Mouse (Mus musculus): ENCODE results near the gene Mcidas.

The Mcidas gene

GRCm38 (mm10) chr13:112993531-112994152, at the start of gene Mcidas:
TSS of gene Mcidas (plus strand) at chr13:112993845.
- peak; percentile 47 for DNase-seq (ENCODE audit: low spot score)

GRCm38 (mm10) chr13:112945312-112945711, 48.3 kb upstream of the Mcidas start:
- DNase-seq (ENCODE audit: low spot score): peak; percentile 11

- DNase-seq (ENCODE audit: low spot score): peak; percentile 2
These were observed 47.7 kb upstream of the Mcidas start for GRCm38 (mm10) chr13:112945900-112946299.

- DNase-seq (ENCODE audit: low spot score): no peak
These were observed 39.6 kb upstream of the Mcidas start for GRCm38 (mm10) chr13:112954067-112954466.

- no peak for DNase-seq (ENCODE audit: low spot score)
These were observed 30.6 kb upstream of the Mcidas start for GRCm38 (mm10) chr13:112963081-112963480.

GRCm38 (mm10) chr13:112964421-112964820, 29.2 kb upstream of the Mcidas start:
- DNase-seq (ENCODE audit: low spot score): no peak

- no peak for DNase-seq (ENCODE audit: low spot score)
These were observed 26.4 kb upstream of the Mcidas start for GRCm38 (mm10) chr13:112967267-112967666.

DNA sequence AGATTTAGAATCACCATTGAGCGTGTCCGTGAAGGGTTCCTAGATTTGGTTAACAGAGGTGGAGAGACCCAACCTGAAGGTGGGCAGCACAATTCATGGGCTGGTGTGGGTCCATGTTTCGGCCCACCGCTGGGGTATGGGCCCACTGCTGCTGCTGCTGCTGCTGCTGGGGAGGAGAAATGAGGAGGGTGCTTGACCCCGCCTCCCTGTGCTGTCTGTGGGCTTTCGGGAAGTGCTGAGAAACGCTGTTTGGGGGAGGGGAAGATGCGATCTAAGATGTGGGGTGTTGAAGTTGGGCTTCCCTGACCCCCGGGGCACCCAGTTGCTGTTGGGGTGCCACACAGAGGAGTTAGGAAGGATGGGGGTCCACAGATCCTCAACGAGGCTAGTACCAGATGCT, 16.9 kb upstream of the Mcidas start:
- DNase-seq (ENCODE audit: low spot score): no peak

GRCm38 (mm10) chr13:112985605-112986450, 7.8 kb upstream of the Mcidas start:
- peak; percentile 43 for DNase-seq (ENCODE audit: low spot score)

DNA sequence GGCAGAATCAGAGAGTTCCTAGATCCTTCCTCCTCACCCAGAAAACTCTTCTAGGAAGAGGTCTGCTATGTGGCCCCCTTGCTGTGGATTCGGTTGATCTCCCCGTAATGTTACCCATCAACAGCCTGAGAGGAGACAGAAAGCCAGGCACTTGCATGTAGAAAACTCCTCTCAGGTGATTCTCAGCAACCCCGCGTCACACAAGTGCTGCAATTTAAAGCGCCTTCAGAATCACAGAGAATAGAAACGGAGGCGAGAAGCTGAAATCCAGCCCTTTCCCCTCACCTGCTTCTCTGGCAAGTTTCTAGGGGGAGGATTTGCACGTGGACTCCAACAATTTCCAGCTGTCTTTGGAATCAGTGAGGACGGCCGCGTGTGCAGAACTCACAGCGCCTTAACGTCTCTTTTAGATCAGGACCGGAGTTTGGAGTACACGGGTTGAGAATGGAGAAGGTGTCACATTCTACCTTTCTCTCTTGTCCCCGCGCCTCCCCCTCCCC, 7.1 kb upstream of the Mcidas start:
- DNase-seq (ENCODE audit: low spot score): no peak

GRCm38 (mm10) chr13:112987532-112987943, 6.1 kb upstream of the Mcidas start, which contains the start of gene Ccno:
TSS of gene Ccno (plus strand) at chr13:112987802.
- DNase-seq (ENCODE audit: low spot score): peak; percentile 93

GRCm38 (mm10) chr13:112987991-112988390, 5.7 kb upstream of the Mcidas start:
- no peak for DNase-seq (ENCODE audit: low spot score)

- peak; percentile 43 for DNase-seq (ENCODE audit: low spot score)
These were observed 4.8 kb upstream of the Mcidas start for GRCm38 (mm10) chr13:112988866-112989265.

DNA sequence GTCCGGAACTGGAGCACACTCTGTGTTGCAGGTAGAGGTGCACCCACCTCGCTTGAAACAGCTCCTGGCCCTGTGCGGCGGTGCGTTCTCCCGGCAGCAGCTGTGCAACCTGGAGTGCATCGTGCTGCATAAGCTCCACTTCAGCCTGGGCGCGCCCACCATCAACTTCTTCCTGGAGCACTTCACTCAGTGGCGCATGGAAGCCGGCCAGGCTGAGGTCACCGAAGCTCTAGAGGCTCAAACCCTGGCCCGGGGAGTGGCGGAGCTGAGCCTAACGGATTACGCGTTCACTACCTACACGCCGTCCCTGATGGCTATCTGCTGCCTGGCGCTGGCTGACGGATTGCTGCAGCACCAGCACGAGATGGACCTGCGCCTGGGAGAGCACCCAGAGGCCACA, 4.1 kb upstream of the Mcidas start:
- peak; percentile 46 for DNase-seq (ENCODE audit: low spot score)

GRCm38 (mm10) chr13:112990346-112990745, 3.3 kb upstream of the Mcidas start:
- DNase-seq (ENCODE audit: low spot score): peak; percentile 37

DNA sequence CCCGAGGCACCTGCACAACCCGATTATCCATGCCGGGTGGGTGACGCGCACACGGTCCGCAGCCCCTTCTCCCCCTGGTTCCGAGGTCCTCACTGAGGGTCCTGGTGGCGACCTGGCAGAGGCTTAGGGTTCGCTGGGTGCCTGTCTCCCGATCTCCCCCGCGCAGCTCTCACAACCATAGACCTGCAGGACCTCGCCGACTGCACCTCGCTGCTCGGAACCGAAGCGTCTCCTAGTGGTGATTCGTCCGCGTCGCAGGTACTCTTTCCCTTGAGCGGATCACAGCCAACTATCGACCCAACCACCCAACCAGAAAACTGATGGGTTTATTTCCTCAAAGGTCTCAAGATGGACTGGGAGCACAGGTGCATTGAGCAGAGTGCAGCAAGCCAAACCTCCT, 546 bp downstream of the Mcidas start:
- DNase-seq (ENCODE audit: low spot score): peak; percentile 72

DNA sequence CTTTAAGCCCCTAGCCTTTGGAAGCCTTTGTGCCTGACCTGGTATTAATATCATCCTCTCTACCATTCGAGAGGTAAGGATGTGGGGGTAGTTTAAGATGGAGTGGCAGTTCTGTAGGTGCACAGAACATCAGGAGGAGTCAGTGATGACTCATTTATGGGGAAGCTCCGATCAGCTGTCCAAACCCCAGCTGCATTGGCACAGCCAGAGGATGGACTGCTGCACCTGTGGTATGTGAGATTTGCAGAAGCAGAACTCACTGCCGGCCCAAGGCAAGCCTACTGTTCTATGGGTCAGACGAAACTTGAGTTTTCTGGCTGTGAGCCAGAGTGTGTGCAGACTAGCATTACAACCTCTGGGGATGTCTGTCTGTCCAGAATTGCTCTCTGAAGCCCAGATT, 2.8 kb downstream of the Mcidas start:
- DNase-seq (ENCODE audit: low spot score): no peak

GRCm38 (mm10) chr13:112997369-112997768, 3.7 kb downstream of the Mcidas start:
- no peak for DNase-seq (ENCODE audit: low spot score)

DNA sequence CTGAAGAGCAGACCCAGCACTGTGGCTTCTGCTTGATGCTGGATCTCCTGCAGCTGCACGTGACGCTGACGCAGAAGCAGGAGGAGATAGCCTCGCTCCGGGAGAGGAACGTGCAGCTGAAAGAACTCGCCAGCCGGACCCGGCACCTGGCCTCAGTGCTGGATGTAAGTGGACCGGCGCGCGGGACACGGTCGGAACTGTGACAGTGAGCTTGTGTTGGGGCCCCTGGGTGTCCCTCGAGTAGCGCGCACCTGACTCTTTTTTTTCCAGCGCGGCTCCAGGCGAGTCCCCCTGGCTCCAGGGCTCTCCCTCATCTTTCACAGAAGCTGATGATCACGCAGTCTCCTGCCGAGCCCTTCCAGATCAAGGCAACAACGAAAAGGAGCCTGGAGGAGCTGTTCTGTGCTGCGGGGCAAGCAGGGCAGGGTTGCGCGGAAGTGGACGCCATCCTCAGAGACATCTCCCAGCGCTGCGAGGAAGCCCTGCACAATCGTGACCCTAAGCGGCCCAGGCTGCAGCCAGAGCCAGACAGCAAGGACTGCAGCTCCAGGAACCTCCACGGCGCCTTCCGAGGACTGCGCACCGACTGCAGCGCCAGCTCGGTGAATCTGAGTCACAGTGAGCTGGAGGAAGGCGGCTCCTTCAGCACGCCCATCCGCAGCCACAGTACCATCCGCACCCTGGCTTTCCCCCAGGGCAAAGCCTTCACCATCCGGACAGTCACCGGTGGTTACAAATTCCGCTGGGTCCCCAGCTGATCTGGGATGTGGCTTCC, 5.0 kb downstream of the Mcidas start:
- DNase-seq (ENCODE audit: low spot score): peak; percentile 43

GRCm38 (mm10) chr13:113000090-113000489, 6.4 kb downstream of the Mcidas start:
- DNase-seq (ENCODE audit: low spot score): no peak

- no peak for DNase-seq (ENCODE audit: low spot score)
These were observed 7.1 kb downstream of the Mcidas start for GRCm38 (mm10) chr13:113000576-113001318.

DNA sequence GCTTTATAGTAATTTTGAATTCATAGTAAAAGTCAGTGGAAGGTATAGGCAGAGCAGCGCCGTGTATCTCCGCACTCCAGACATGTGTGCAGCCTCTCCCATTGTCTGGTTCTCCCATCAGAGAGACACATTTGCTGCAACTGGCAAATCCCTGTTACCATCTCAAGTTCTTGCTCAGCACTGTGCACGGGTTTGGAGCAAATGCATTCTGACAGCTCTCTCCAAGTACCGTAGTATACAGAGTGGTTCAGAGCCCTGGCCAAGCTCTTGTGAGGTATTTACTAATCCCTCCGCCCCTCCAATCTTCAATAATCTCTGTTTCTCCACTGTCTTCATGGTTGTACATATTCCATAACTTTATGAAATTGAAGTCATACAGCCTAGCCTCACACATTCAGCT, 19.0 kb downstream of the Mcidas start:
- no peak for DNase-seq (ENCODE audit: low spot score)
